Mouse (Mus musculus): ENCODE measurements around the gene Myoz2. TPM values are rescaled to one million over a fixed set of nuclear protein-coding genes. Genes with fewer than 3 reads are reported as not detected.

Myoz2 gene
- polyA plus RNA-seq (2016; fragmentation: Nextera tagmentation; extraction: Ambion mirVana): 6.8 and 7.4 TPM in 2 replicates

DNA sequence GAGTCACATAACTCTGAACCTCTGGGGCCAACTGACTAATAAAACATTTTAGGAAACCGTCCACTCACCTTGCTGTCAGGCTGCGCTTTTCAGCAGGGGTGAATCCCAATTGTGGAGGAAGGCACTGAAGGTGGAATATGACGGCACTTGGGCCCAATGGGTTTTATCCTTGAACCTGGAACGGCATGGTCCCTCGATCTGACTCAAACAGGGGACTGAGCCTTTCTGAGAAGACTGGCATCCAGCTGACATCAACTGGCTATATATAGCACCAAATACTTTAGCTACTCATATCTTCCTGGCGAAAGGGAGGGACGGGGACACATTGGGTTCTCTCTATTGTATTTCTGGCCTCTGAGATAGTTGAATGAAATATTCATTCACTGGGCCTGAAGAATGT, at the start of gene Myoz2:
Gene Myoz2 (minus strand): TSS at position 264 of the 400 bp plus-strand sequence.
- Histone ChIP-seq H3K36me3 (no peaks in the 10 kb centered on the region), H3K9me3 (no peaks in the 10 kb centered on the region), H3K4me1 (replicated peaks) (no peaks in the 10 kb centered on the region), H3K4me2 (no peak within 1 kb of the TSS), H3K27ac (no peak within 1 kb of the TSS), H3K9ac (replicated peaks) (no peak within 1 kb of the TSS), H3K4me3 (replicated peaks) (no peak within 1 kb of the TSS), H3K27me3 (no peaks in the 10 kb centered on the region)
- ATAC-seq (ENCODE audit: insufficient number of reproducible peaks, insufficient read depth, low FRiP score, low TSS enrichment, low read depth): no peak
- 82% methylated on average over 7 of the region's 7 CpGs for WGBS

DNA sequence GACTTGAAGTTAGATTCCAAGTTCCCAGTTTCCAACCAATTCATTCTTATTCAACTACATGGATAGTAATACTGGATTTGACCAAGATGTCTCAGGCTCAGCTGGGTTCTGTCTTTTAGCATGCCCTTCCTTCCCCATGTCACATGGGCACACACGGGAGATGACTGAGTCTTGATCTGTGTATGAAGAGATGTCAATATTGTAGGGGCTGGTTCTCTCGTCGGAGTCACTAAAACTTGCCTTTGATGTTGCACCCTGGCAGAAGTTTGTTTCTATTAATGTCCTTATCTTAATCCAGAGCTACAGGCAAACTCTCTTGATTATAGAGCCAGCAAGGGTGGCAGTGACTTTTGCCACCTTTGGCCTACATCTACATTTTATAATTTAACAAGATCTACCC, 46.9 kb upstream of the Myoz2 start:
- H3K4me2 ChIP-seq: no peak overlapping the region
- 87% methylated on average over 3 of the region's 3 CpGs for WGBS
- H3K9me3 ChIP-seq: no peaks in the 10 kb centered on the region
- H3K36me3 ChIP-seq: no peaks in the 10 kb centered on the region
- no peak overlapping the region for H3K27ac ChIP-seq
- H3K9ac ChIP-seq (replicated peaks): no peak overlapping the region
- no peak overlapping the region for H3K4me3 ChIP-seq (replicated peaks)
- H3K27me3 ChIP-seq: no peaks in the 10 kb centered on the region
- H3K4me1 ChIP-seq (replicated peaks): no peaks in the 10 kb centered on the region
- ATAC-seq (ENCODE audit: insufficient number of reproducible peaks, insufficient read depth, low FRiP score, low TSS enrichment, low read depth): no peak

DNA sequence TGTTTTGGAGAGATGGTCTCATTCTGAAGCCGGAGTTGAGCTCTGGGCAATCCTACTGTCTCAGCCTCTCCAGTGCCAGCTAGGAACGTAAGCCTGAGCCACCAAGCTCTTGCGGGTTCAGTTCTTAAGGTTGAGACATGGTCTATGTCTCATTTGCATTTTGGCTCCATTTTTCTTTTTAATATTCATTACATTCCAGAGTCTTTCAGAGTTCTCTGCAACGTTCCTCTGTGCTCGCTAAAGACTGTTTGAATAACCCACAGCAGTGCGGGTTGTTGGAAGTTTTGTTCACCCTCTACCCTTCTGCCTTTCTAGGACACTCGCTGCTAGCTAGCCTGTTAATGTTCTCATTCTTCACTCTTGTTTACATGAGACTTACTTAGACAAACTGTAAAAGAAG, 46.1 kb upstream of the Myoz2 start:
- H3K9me3 ChIP-seq: no peaks in the 10 kb centered on the region
- no peak overlapping the region for H3K9ac ChIP-seq (replicated peaks)
- no peaks in the 10 kb centered on the region for H3K36me3 ChIP-seq
- H3K27ac ChIP-seq: no peak overlapping the region
- ATAC-seq (ENCODE audit: insufficient number of reproducible peaks, insufficient read depth, low FRiP score, low TSS enrichment, low read depth): no peak
- no peaks in the 10 kb centered on the region for H3K27me3 ChIP-seq
- 82% methylated on average over 7 of the region's 7 CpGs for WGBS
- H3K4me1 ChIP-seq (replicated peaks): no peaks in the 10 kb centered on the region
- no peak overlapping the region for H3K4me2 ChIP-seq
- no peak overlapping the region for H3K4me3 ChIP-seq (replicated peaks)

DNA sequence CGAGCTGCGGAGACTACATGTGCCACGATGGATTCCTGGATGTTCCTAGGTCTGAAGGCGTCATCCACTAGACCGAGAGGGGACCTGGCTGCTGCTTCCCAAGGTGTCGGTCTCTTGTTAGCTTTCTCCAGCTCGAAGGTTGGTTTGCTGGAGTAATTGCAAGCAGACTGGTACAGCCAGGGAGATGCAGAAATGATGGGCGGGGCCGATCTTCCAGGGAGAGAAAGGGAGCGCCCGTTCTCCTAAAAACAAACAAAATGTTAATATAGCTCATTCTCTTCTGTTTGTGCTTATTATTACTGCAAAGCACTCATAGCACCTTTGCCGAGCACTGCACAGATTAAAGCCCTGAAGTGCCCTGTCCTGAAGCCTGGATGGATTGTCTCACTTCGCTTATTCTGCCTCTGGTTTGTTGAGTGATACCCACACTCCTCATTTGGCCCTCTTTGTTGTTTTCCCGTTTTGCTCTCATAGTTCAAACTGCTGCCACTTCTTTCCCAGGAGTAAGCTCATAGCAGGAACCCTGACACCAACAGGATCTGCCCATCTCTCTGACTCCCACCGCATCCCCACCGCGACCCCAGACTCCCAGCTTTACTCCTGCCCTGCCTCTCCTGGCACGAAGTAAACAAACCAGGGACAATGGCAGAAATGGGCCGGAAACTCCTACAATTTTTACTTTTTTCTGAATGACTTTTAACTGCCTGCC, 45.4 kb upstream of the Myoz2 start:
- Histone ChIP-seq H3K4me1 (replicated peaks) (no peaks in the 10 kb centered on the region), H3K27ac (no peak overlapping the region), H3K9ac (replicated peaks) (no peak overlapping the region), H3K4me3 (replicated peaks) (no peak overlapping the region), H3K27me3 (no peaks in the 10 kb centered on the region), H3K36me3 (no peaks in the 10 kb centered on the region), H3K4me2 (no peak overlapping the region), H3K9me3 (no peaks in the 10 kb centered on the region)
- ATAC-seq (ENCODE audit: insufficient number of reproducible peaks, insufficient read depth, low FRiP score, low TSS enrichment, low read depth): no peak
- 73% methylated on average over 19 of the region's 19 CpGs for whole genome bisulfite sequencing

DNA sequence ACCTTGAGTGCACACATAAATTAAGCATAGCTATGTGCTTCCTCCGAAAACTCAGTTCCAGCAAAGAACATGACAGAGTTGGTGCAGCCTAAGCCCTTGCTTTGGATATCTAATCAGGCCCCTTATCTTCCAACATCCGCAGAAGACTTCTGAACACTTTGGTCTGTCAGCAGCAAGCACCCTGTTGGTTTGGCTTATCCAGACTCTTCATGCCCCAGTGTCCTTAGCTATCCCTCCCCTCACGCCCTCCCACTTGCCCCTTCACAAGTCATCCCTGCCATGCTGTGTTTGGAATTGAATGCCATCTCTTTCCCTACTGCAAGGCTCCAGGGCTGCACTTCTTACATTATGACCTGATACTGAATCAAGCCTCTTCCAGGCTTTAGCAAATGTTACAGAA, 40.9 kb upstream of the Myoz2 start:
- no peak overlapping the region for H3K9ac ChIP-seq (replicated peaks)
- H3K4me2 ChIP-seq: no peak overlapping the region
- H3K9me3 ChIP-seq: no peaks in the 10 kb centered on the region
- H3K27ac ChIP-seq: no peak overlapping the region
- H3K27me3 ChIP-seq: no peaks in the 10 kb centered on the region
- no peak overlapping the region for H3K4me3 ChIP-seq (replicated peaks)
- no peaks in the 10 kb centered on the region; the same call in 1 of the 2 replicates for H3K4me1 ChIP-seq (replicated peaks)
- no peaks in the 10 kb centered on the region for H3K36me3 ChIP-seq
- whole genome bisulfite sequencing: 89% methylated on average over 3 of the region's 3 CpGs
- ATAC-seq (ENCODE audit: insufficient number of reproducible peaks, insufficient read depth, low FRiP score, low TSS enrichment, low read depth): no peak

DNA sequence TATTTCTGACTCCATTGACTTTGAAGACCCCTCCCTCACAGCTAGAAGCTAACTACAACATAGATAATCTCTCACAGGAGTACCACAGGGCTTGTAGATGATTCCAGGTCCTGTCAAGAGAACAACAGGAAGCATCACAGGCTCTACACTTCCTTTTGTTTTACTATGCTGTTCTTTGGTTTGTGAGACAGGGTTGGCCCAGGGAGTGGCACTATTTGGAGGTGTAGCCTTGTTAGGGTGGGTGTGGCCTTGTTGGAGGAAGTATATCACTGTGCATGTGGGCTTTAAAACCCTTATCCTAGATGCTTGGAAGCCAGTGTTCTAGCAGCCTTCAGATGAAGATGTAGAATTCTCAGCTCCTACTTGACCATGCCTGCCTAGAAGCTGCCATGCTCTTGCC, 40.2 kb upstream of the Myoz2 start:
- no peak for ATAC-seq (ENCODE audit: insufficient number of reproducible peaks, insufficient read depth, low FRiP score, low TSS enrichment, low read depth)
- Histone ChIP-seq H3K4me3 (replicated peaks) (no peak overlapping the region), H3K27ac (no peak overlapping the region), H3K4me1 (replicated peaks) (no peaks in the 10 kb centered on the region; the same call in 1 of the 2 replicates), H3K9me3 (no peaks in the 10 kb centered on the region), H3K36me3 (no peaks in the 10 kb centered on the region), H3K9ac (replicated peaks) (no peak overlapping the region), H3K4me2 (no peak overlapping the region), H3K27me3 (no peaks in the 10 kb centered on the region)

DNA sequence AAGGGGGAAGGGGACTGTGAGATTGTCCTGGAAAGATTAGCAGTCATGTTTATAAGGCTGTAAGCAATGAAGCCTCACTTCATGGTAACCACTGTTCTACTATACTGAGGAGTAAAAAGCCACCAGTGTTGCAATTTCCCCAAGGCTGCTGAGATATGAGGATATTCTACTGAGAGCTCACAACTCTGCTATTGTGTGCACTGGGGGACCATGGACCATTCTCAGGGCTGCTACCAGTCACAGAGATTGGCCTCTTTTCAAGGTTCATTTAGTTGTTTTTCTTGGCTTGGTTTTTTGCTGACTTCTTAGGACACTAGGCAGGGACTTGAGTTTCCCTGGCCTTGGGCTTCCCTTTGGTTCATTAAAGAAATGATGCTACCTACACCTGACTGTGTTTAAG, 38.5 kb upstream of the Myoz2 start:
- no peak for ATAC-seq (ENCODE audit: insufficient number of reproducible peaks, insufficient read depth, low FRiP score, low TSS enrichment, low read depth)
- Histone ChIP-seq H3K4me1 (replicated peaks) (no peaks in the 10 kb centered on the region; the same call in 1 of the 2 replicates), H3K9me3 (no peaks in the 10 kb centered on the region), H3K27me3 (no peaks in the 10 kb centered on the region), H3K36me3 (no peaks in the 10 kb centered on the region), H3K4me2 (no peak overlapping the region), H3K4me3 (replicated peaks) (no peak overlapping the region), H3K9ac (replicated peaks) (no peak overlapping the region), H3K27ac (peak overlapping the region; percentile 37; the same call in 1 of the 2 replicates)

DNA sequence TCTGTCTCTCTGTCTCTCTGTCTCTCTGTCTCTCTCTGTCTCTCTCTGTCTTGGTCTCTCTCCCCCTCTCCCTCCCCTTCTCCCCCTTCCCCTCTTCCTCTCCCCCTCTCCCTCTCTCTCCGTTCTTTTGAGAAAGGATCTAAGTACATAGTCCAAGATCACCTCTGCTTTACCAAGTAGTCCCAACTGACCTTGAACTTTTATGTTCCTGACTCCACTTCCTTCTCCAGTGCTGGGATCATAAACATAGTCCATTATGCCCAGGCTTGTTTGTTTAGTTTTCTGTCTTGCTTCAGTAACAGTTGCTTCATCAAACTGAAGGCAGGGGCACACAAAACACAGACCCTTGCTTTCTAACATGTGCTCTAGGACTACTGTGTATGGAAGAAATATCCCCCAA, 37.7 kb upstream of the Myoz2 start:
- H3K4me1 ChIP-seq (replicated peaks): no peaks in the 10 kb centered on the region; the same call in 1 of the 2 replicates
- H3K4me2 ChIP-seq: no peak overlapping the region
- WGBS: no CpG with 5 or more reads among the region's 1 CpGs
- no peak overlapping the region for H3K27ac ChIP-seq
- no peaks in the 10 kb centered on the region for H3K36me3 ChIP-seq
- H3K9ac ChIP-seq (replicated peaks): no peak overlapping the region
- H3K4me3 ChIP-seq (replicated peaks): no peak overlapping the region
- ATAC-seq (ENCODE audit: insufficient number of reproducible peaks, insufficient read depth, low FRiP score, low TSS enrichment, low read depth): no peak
- H3K9me3 ChIP-seq: no peaks in the 10 kb centered on the region
- no peaks in the 10 kb centered on the region for H3K27me3 ChIP-seq

DNA sequence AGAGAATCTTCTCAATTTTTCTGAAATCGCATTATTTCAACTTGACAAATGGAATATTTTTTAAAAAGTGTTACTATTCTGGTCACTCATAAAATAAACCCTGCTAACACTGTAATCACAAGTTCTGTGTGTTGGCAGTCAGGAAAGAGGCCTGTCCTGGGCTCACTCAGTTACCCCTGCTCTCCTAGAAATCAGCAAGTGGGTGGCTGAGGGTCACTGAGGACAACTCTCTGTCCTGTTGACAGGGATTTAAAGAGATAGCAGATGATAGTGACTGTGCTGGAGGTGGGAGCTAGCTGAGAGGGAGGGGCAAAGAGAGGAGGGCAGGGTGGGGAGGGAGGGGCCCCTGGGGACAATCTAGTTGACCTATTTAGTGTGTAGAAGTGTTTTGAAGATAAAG, 36.2 kb upstream of the Myoz2 start:
- 96% methylated on average over 1 of the region's 1 CpGs for WGBS
- no peak overlapping the region for H3K4me3 ChIP-seq (replicated peaks)
- no peak overlapping the region for H3K27ac ChIP-seq
- no peaks in the 10 kb centered on the region for H3K9me3 ChIP-seq
- H3K27me3 ChIP-seq: no peaks in the 10 kb centered on the region
- no peak overlapping the region for H3K9ac ChIP-seq (replicated peaks)
- no peak for ATAC-seq (ENCODE audit: insufficient number of reproducible peaks, insufficient read depth, low FRiP score, low TSS enrichment, low read depth)
- H3K4me1 ChIP-seq (replicated peaks): no peaks in the 10 kb centered on the region; the same call in 1 of the 2 replicates
- no peaks in the 10 kb centered on the region for H3K36me3 ChIP-seq
- no peak overlapping the region for H3K4me2 ChIP-seq

DNA sequence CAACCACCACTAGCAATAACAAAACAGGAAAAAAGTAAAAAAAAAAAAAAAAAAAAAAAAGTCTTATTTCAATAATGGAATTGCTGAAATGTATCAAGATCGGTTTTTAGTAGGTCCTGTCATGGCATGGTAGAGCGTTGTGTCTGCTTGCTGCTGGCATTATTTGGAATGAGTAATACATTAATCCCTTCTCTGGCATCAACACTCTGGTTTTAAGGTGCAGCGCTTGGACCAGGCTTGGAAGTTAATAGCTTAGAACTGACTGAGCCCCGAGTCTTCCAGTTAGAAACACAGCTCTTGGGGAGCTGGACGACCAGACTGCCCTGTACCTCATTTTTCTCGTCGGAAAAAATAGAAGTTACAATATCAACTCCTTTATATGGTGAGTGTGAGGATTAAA, 32.0 kb upstream of the Myoz2 start:
- no peak for ATAC-seq (ENCODE audit: insufficient number of reproducible peaks, insufficient read depth, low FRiP score, low TSS enrichment, low read depth)

DNA sequence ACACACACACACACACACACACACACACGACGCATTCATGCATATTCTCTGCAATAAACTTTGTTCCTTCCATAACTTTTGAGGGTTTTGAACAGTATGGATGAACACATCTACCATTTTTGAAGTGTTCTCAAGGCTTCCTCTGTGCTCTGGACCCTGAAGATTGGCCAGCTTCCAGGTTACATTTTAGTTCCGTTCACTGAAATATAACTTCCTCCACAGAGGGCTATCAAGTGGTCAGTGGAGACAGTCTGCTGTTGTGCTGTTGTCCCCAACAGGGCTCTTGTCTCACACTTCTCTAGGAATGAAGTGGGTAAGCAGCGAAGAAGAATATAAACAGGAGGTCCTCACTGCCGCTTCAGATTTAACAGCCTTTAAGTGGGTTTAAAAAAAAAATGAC, 30.7 kb upstream of the Myoz2 start:
- Histone ChIP-seq H3K9ac (replicated peaks) (no peak overlapping the region), H3K9me3 (no peaks in the 10 kb centered on the region), H3K27ac (no peak overlapping the region), H3K36me3 (no peaks in the 10 kb centered on the region), H3K27me3 (no peaks in the 10 kb centered on the region), H3K4me1 (replicated peaks) (peaks cover 11% of the 10 kb centered on the region; the same call in 1 of the 2 replicates), H3K4me3 (replicated peaks) (no peak overlapping the region), H3K4me2 (no peak overlapping the region)
- no peak for ATAC-seq (ENCODE audit: insufficient number of reproducible peaks, insufficient read depth, low FRiP score, low TSS enrichment, low read depth)
- WGBS: 69% methylated on average over 5 of the region's 5 CpGs

More for the DNA sequence above, 32.0 kb upstream of the Myoz2 start:
- H3K4me3 ChIP-seq (replicated peaks): no peak overlapping the region
- no peaks in the 10 kb centered on the region for H3K36me3 ChIP-seq
- H3K4me2 ChIP-seq: no peak overlapping the region
- H3K27me3 ChIP-seq: no peaks in the 10 kb centered on the region
- no peaks in the 10 kb centered on the region for H3K9me3 ChIP-seq
- 90% methylated on average over 7 of the region's 7 CpGs for WGBS
- peaks cover 11% of the 10 kb centered on the region; the same call in 1 of the 2 replicates for H3K4me1 ChIP-seq (replicated peaks)
- H3K27ac ChIP-seq: no peak overlapping the region
- no peak overlapping the region for H3K9ac ChIP-seq (replicated peaks)

DNA sequence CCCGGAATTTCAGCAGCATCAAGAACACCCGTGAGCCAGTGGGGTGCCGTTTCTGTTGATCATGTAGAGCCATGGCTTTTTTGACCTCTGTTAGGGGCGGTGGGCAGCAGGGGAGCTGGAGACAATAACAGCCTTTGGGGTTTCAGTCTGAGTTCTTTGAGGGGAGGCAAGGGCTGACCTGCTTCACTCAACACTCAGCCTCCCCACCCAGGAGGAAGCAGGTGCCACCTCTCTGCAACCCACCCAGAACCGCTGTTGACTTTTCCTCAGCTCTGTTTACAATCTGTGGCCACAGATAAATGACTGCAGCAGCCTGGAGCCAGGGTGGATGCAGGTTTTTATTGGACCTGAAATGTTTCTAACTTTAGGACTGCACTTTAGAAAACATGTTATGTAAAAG, 29.4 kb upstream of the Myoz2 start:
- ATAC-seq (ENCODE audit: insufficient number of reproducible peaks, insufficient read depth, low FRiP score, low TSS enrichment, low read depth): no peak
- 39% methylated on average over 5 of the region's 5 CpGs for WGBS
- no peak overlapping the region for H3K9ac ChIP-seq (replicated peaks)
- peaks cover 11% of the 10 kb centered on the region; the same call in 1 of the 2 replicates for H3K4me1 ChIP-seq (replicated peaks)
- H3K27me3 ChIP-seq: no peaks in the 10 kb centered on the region
- H3K9me3 ChIP-seq: no peaks in the 10 kb centered on the region
- H3K36me3 ChIP-seq: no peaks in the 10 kb centered on the region
- no peak overlapping the region for H3K4me3 ChIP-seq (replicated peaks)
- H3K4me2 ChIP-seq: no peak overlapping the region
- H3K27ac ChIP-seq: no peak overlapping the region
